Mouse (Mus musculus) embryonic facial prominence, embryonic 11.5 days (tissue): ENCODE measurements around the gene Foxc1. TPM values are rescaled to one million over a fixed set of nuclear protein-coding genes. Genes with fewer than 3 reads are reported as not detected.
A peak's percentile ranks its signal among the peaks of the same experiment; 100 is the strongest.

Experiments
- ATAC-seq: fragments of 200-750 bp; cut with Nextera tagmentation; replicated peaks from 2 replicates; pipeline ENCODE4 v1.8.0; 2017; ENCODE audit warnings: low read depth; ENCODE audit not compliant: insufficient number of reproducible peaks, low FRiP score, low TSS enrichment
- DNase-seq: peaks from one replicate; pipeline ENCODE4 v3.0.0-alpha.2; 2015; ENCODE audit warnings: low spot score
- H3K27ac ChIP-seq: fragments of 300-500 bp; sonication (generic); replicated peaks from 2 replicates; pipeline ENCODE4 v1.5.1; 2014; ENCODE audit warnings: mild to moderate bottlenecking, low read depth, low read length, control low read depth
- H3K27me3 ChIP-seq: fragments of 300-500 bp; sonication (generic); 2 replicates; pipeline ENCODE4 v1.6.1; 2014; ENCODE audit warnings: mild to moderate bottlenecking, low read length, moderate library complexity, mixed read lengths; ENCODE audit not compliant: control insufficient read depth, insufficient read depth
- H3K36me3 ChIP-seq: fragments of 300-500 bp; sonication (generic); replicated peaks from 2 replicates; pipeline ENCODE4 v1.6.1; 2014; ENCODE audit warnings: low read depth, mild to moderate bottlenecking, low read length, moderate library complexity, mixed read lengths; ENCODE audit not compliant: control insufficient read depth, insufficient read depth
- H3K4me1 ChIP-seq: fragments of 300-500 bp; sonication (generic); 2 replicates; pipeline ENCODE4 v1.6.1; 2014; ENCODE audit warnings: low read length, mixed read lengths; ENCODE audit not compliant: control insufficient read depth, insufficient read depth
- H3K4me2 ChIP-seq: fragments of 300-500 bp; sonication (generic); 2 replicates; pipeline ENCODE4 v1.6.1; 2014; ENCODE audit warnings: low read depth, mild to moderate bottlenecking, control low read depth, low read length, moderate library complexity
- H3K4me3 ChIP-seq: fragments of 300-500 bp; sonication (generic); 2 replicates; pipeline ENCODE4 v1.5.1; 2014; ENCODE audit warnings: low read depth, low read length, control low read depth
- H3K9ac ChIP-seq: fragments of 300-500 bp; sonication (generic); replicated peaks from 2 replicates; pipeline ENCODE4 v1.6.1; 2014; ENCODE audit warnings: mild to moderate bottlenecking, control low read depth, low read length
- H3K9me3 ChIP-seq: fragments of 300-500 bp; sonication (generic); replicated peaks from 2 replicates; pipeline ENCODE4 v1.6.1; 2016; ENCODE audit warnings: mild to moderate bottlenecking, low read length, inconsistent platforms, mixed read lengths; ENCODE audit not compliant: control insufficient read depth
- WGBS: fragments of 180-500 bp; shearing (Covaris S2); extraction: QIAGEN DNeasy Blood & Tissue Kit; methylation state at CpG from one replicate; pipeline ENCODE4 v1.1.7; 2014; 5-methylcytosine and 5-hydroxymethylcytosine counted together
- polyA plus RNA-seq: library from polyadenylated mRNA; unstranded; fragments of >200 nt; fragmentation: Nextera tagmentation; extraction: Ambion mirVana; gene quantifications from 2 replicates; pipeline ENCODE4 v1.2.1, GENCODE M21; 2014

Gene Foxc1
- polyA plus RNA-seq, 1 experiment from 2014 or later: 10.6 TPM

DNA sequence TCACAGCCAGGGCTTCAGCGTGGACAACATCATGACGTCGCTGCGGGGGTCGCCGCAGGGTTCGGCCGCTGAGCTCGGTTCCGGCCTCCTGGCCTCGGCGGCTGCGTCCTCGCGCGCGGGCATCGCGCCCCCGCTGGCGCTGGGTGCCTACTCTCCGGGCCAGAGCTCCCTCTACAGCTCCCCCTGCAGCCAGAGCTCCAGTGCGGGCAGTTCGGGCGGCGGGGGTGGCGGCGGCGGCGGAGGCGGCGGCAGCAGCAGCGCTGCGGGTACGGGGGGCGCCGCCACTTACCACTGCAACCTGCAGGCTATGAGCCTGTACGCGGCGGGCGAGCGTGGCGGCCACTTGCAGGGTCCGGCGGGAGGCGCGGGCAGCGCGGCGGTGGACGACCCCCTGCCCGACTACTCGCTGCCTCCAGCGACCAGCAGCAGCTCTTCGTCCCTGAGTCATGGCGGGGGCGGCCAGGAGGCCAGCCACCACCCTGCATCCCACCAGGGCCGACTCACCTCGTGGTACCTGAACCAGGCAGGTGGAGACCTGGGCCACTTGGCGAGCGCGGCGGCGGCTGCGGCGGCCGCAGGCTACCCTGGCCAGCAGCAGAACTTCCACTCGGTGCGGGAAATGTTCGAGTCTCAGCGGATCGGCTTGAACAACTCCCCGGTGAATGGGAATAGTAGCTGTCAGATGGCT lies 1.8 kb downstream of the Foxc1 start:
- no peaks in the 10 kb centered on the region for H3K9me3 ChIP-seq
- DNase-seq (peak; percentile 37), ATAC-seq (no peak)
- peaks cover 24% of the 10 kb centered on the region for H3K27me3 ChIP-seq
- H3K9ac ChIP-seq: peak overlapping the region; percentile 81
- peaks cover 6% of the 10 kb centered on the region for H3K4me1 ChIP-seq
- peak overlapping the region; percentile 89 for H3K4me2 ChIP-seq
- H3K4me3 ChIP-seq: peak overlapping the region; percentile 62
- 0% methylated on average over 54 of the region's 73 CpGs for WGBS
- H3K27ac ChIP-seq: peak overlapping the region; percentile 97
- H3K36me3 ChIP-seq: no peaks in the 10 kb centered on the region; the same call in 1 of the 2 replicates

DNA sequence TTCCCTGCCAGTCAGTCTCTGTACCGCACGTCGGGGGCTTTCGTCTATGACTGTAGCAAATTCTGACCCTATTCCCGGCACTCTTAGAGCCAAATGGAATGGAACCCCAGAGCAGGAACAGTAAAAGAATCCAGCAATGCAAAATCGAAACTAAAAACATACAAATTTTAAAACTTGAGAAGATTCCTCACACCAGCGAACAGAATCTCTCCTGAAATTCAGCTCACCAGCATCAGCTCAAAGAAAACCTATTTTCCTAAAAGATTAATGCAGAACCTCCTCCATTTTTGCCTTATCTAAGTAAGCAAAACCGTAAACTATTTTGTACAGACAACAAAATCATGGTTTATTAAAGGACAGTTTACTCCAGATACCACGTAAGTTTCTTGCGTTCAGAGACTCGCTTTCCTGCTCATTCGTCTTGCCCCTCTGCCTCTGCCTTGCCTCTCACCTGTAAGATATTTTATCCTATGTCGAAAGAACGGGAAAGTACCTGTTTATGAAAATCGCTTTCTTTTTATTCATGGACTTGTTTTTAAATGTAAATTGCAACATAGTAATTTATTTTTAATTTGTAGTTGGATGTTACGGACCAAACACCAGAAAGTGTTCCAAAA lies 2.5 kb downstream of the Foxc1 start:
- peaks cover 2% of the 10 kb centered on the region; the same call in 1 of the 2 replicates for H3K4me1 ChIP-seq
- WGBS: 2% methylated on average over 16 of the region's 16 CpGs
- H3K27ac ChIP-seq: peak overlapping the region; percentile 97
- H3K27me3 ChIP-seq: peaks cover 28% of the 10 kb centered on the region
- no peak for ATAC-seq
- H3K4me2 ChIP-seq: peak overlapping the region; percentile 89
- H3K36me3 ChIP-seq: no peaks in the 10 kb centered on the region; the same call in 1 of the 2 replicates
- H3K9me3 ChIP-seq: no peaks in the 10 kb centered on the region
- H3K9ac ChIP-seq: peak overlapping the region; percentile 81
- DNase-seq: peak; percentile 31
- H3K4me3 ChIP-seq: peak overlapping the region; percentile 62

DNA sequence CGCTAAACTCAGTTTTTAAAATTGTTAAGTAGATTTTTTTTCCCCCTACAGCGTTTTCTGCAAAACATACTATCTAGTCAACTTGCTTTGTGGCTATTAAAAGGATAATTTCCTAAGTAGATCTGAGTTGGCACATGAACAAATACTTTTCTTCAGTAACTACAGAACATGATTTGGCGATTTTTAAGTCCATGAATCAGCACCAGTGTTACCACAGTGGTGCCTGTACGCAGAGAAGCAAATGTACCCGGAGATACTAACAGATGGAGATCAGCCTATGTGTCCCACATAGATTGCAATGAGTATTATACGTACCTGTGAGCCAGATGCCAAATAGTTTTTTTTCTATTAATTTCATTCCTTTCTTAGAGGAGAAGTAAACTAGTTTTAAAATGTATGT lies 3.3 kb downstream of the Foxc1 start:
- WGBS: 4% methylated on average over 6 of the region's 6 CpGs
- Histone ChIP-seq H3K4me1 (peaks cover 2% of the 10 kb centered on the region; the same call in 1 of the 2 replicates), H3K9ac (peak overlapping the region; percentile 60), H3K4me3 (peak overlapping the region; percentile 35), H3K4me2 (peak overlapping the region; percentile 27), H3K36me3 (no peaks in the 10 kb centered on the region; the same call in 1 of the 2 replicates), H3K27ac (no peak overlapping the region), H3K27me3 (peaks cover 30% of the 10 kb centered on the region), H3K9me3 (no peaks in the 10 kb centered on the region)
- DNase-seq (peak; percentile 42), ATAC-seq (no peak)

DNA sequence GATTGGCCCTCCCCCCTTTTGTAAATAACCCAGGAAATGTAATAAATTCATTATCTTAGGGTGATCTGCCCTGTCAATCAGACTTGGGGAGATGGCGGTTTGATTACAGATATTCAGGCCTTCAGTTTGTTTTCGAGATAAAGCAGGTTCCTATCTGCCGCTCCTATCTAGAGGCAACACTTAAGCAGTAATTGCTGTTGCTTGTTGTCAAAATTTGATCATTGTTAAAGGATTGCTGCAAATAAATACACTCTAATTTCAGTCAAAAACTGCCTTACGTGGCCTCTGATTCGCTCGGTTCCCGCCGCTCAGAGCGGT lies 3.9 kb downstream of the Foxc1 start:
- Histone ChIP-seq H3K9me3 (no peaks in the 10 kb centered on the region), H3K9ac (peak overlapping the region; percentile 75), H3K4me3 (peak overlapping the region; percentile 46), H3K27me3 (peaks cover 31% of the 10 kb centered on the region), H3K36me3 (no peaks in the 10 kb centered on the region; the same call in 1 of the 2 replicates), H3K4me2 (peak overlapping the region; percentile 70; the same call in 1 of the 2 replicates), H3K4me1 (peaks cover 4% of the 10 kb centered on the region; the same call in 1 of the 2 replicates), H3K27ac (peak overlapping the region; percentile 79; the same call in 1 of the 2 replicates)
- ATAC-seq (no peak), DNase-seq (no peak)
- WGBS: 0% methylated on average over 9 of the region's 9 CpGs

DNA sequence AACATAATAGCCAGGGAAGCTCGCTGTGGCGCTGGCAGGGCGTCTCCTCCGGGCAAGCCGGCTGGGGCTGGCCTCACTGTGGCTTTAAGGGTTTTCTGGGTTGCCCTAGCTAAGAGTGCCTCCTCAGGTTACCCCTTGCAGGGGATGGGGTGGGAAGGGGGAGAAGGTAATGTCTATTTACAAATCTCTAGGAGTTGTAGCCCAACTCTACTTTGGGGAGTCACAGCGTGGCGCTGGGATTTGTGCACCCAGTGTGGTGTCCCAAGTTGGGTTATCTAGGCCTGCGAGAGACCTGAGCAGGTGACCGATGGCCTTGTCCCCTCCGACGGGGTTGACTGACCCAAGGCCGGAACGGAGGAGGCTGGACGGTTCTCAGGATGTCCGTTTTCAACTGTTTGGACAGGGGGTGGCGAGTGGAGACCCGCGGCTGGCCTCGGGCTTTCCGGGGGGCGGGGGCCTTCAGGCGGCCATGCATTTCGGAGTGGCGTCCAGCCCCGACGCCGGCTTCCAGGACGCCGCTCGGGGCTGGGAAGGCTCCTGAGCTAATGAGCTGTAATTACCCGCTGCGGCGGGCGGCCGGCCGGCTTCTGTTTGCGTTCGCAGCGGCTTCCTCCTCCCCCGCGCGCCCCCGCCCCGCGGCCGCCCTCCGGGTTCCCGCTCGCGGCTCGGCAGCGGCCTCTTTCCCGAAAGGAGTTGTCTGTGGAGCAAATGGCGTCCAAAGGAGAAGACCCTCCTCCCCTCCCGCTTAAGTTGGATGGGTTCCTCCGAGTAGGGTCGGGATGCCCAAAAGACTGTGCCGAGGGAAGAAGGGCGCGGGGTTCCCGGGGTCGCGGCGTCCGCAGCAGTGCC lies 4.5 kb downstream of the Foxc1 start:
- 0 out of 2 replicates have a peak, but pooled peaks have one; percentile 30 for ATAC-seq
- DNase-seq: peak; percentile 74
- Histone ChIP-seq H3K36me3 (no peaks in the 10 kb centered on the region; the same call in 1 of the 2 replicates), H3K4me3 (peak overlapping the region; percentile 46), H3K9ac (peak overlapping the region; percentile 75), H3K27ac (peak overlapping the region; percentile 79), H3K27me3 (peaks cover 29% of the 10 kb centered on the region), H3K4me1 (peaks cover 4% of the 10 kb centered on the region; the same call in 1 of the 2 replicates), H3K9me3 (no peaks in the 10 kb centered on the region), H3K4me2 (peak overlapping the region; percentile 70)
- under 1% methylated on average over 42 of the region's 65 CpGs for WGBS

DNA sequence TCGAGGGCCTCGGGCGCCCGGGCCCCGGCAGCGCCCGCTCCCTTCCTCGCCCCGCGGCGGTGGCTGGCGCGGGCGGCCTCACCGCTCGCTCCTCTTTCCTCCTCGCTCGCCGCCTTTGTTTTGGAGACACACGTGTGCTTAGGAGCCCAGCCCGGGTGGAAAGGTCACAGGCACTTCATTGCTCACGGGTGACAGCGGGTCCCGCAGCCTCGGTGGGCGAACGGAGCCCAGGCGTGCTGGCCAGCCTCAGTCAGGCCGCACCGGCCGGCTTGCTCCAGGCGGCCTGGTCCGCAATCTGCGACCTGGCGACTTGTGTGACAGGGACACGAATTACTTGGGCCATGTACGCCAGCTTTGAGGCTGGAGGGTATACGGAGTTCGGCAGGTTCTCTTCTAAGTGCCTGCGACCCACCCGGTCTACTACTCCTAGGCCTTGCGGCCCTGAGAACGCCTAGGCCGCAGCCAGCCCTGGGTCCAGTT lies 5.1 kb downstream of the Foxc1 start:
- H3K9ac ChIP-seq: peak overlapping the region; percentile 75
- ATAC-seq (no peak), DNase-seq (peak; percentile 46)
- peak overlapping the region; percentile 79 for H3K27ac ChIP-seq
- WGBS: 2% methylated on average over 41 of the region's 44 CpGs
- peaks cover 4% of the 10 kb centered on the region; the same call in 1 of the 2 replicates for H3K4me1 ChIP-seq
- H3K4me3 ChIP-seq: peak overlapping the region; percentile 46
- peaks cover 28% of the 10 kb centered on the region for H3K27me3 ChIP-seq
- H3K36me3 ChIP-seq: no peaks in the 10 kb centered on the region; the same call in 1 of the 2 replicates
- H3K4me2 ChIP-seq: peak overlapping the region; percentile 70
- no peaks in the 10 kb centered on the region for H3K9me3 ChIP-seq

DNA sequence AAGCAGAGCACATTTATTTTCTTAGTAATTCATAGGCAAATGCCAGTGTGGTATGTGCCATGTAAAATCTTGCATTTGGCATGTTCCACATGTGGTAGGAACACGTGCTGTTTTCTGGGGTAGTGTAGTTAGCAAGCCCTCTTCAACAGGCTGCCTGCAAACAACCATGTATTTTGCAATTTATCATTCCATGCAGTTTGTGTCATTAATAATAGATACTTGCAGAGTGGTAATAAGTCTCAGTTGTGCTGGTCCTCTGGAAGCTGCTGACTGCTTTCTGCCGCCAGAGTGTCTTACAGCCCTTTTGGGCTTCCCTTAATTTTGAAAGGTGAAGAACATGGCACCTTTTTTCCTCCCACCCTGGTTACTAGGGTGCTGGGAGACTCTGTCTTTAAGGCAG lies 6.3 kb downstream of the Foxc1 start:
- Histone ChIP-seq H3K4me3 (peak overlapping the region; percentile 20; the same call in 1 of the 2 replicates), H3K27ac (no peak overlapping the region), H3K4me1 (peaks cover 4% of the 10 kb centered on the region; the same call in 1 of the 2 replicates), H3K9me3 (no peaks in the 10 kb centered on the region), H3K9ac (0 out of 2 replicates have a peak overlapping the region, but pooled peaks have one; percentile 28), H3K4me2 (peak overlapping the region; percentile 35), H3K36me3 (no peaks in the 10 kb centered on the region; the same call in 1 of the 2 replicates), H3K27me3 (peaks cover 29% of the 10 kb centered on the region)
- WGBS: 34% methylated on average over 2 of the region's 2 CpGs
- ATAC-seq (no peak), DNase-seq (no peak)
